Mouse (Mus musculus) lung, postnatal 4 days (tissue): ENCODE results near the gene Hacl1.

Experiments
- DNase-seq, 2 experiments: peaks; one replicate each; pipeline ENCODE4 v3.0.0; 2021

Hacl1 gene

DNA sequence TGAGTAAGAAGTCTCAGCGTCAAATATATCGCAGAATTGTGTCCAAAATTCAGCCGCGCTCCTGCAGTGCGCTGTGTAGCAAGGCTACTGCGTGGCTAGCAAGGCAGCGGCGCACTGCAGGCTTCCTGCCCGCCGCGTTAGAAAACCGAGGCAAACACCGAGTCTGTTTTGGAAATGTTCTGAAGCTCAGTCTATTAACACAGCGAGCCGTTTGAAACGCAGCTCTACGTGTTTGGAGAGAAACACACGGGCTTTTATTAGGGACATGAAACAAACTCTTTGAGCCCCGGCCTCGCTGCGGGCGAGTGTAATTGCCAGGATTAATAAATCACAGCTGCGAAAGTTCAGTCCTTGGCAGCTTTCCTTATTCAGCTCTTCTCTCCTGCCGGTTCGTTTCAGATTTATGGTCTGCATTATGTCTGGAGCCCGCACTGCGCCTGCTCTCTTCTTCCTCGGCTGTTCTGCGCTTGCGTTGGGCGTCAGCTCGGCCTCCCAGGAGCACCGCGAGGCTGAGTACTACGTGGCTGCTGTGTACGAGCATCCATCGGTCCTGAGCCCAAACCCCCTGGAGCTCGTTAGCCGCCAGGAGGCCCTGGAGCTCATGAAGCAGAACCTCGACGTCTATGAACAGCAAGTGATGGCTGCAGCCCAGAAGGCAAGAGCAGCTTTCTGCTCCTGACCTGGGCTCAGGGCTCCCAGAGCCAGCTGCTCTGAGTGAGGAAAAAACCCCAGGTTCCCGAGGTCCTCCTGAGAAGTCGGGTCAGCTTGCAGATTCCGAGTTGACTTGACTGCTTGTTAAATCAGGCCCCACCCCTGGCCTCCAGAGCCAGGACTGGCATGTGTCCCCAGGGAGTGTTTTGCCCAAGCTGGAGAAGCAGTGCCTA is 20.8 kb upstream of the Hacl1 start:
- peak; percentile 84 to 89 for DNase-seq

DNA sequence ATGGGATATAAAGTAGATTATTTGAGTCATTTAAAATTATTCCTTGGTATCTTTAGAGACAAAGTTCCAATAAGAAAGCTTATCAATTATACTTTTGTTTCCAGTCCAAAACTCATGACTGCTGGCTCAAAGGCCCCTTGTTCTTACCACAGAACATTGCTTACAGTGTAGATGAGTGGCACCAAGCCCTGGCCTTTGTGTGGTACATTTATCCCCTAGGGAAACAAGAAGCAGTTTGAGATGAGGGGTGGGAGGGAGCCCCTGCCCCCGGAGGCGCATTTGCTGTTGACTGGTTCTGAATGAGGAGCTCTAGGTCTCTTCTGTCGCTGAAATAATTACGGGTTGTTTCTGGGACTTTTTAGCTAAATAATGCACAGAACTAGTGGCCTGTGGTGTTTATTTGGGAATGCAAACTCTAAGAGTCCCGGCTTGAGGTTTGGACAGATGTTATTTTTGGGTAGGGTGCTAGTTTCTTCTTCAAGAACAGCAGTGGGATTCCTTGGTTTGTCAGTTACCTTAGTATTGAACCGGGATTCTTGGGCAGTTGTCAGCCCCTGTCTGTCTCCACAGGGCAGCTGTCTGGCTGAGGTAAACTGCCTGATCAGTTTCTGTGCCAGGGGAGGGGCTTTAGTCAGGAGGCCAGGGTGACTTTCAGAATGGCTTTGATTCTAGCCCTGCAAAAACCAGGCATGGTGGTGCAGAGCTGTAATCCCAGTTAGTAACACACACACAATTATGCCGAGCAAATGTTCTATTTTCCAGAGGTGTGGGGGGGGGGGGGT is 19.4 kb upstream of the Hacl1 start:
- no peak for DNase-seq

- no peak for DNase-seq
Measured at GRCm38 (mm10) chr14:31659501-31660181, 18.6 kb upstream of the Hacl1 start.

GRCm38 (mm10) chr14:31658126-31658680 is 17.1 kb upstream of the Hacl1 start:
- no peak for DNase-seq

GRCm38 (mm10) chr14:31656857-31657645 is 16.0 kb upstream of the Hacl1 start:
- peak in 1 of 2 experiments; percentile 80 for DNase-seq

- DNase-seq: no peak
Measured at GRCm38 (mm10) chr14:31656386-31656785, 15.3 kb upstream of the Hacl1 start.

DNA sequence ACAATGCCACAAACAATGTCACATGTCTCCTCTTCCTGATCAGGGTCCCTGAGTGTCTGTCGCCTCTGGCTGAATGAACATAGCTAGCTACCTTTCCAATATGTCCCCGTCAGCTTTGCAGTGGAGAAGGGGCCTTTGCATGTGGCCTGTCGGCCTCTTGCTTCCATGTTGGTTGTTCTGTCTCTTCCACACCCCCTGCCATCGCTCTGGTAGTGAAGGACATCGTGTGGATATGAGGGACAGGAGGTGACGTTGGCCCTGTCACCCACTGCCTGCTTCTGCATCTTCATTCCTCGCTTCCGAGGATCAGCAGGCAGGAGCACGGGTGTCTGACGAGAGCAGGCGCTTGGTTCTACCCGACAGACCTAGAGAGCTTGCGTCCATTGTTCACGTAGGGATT is 14.3 kb upstream of the Hacl1 start:
- DNase-seq: no peak

DNA sequence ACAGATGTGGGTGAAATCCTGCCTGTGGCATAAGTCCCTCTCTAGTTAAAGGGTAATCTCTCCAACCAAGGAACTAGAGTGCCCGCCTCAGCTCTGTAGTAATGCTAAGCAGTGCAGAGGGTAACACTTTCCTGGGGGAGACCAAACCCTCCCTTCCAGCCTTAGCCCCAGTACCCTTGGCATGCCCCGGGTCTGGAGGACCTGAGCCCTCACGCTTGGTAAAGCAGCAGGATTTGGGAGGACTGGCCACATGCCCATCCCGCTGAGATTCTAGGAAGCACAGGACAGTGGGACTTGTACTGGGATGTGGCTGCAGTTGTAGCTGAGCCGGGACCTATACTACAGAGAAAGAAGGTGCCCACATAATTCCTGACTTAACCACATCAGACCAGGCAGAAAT is 13.7 kb upstream of the Hacl1 start:
- DNase-seq: no peak

- DNase-seq: no peak
Measured at GRCm38 (mm10) chr14:31653101-31653875, 12.2 kb upstream of the Hacl1 start.

- DNase-seq: no peak
Measured at GRCm38 (mm10) chr14:31652624-31653023, 11.5 kb upstream of the Hacl1 start.

DNA sequence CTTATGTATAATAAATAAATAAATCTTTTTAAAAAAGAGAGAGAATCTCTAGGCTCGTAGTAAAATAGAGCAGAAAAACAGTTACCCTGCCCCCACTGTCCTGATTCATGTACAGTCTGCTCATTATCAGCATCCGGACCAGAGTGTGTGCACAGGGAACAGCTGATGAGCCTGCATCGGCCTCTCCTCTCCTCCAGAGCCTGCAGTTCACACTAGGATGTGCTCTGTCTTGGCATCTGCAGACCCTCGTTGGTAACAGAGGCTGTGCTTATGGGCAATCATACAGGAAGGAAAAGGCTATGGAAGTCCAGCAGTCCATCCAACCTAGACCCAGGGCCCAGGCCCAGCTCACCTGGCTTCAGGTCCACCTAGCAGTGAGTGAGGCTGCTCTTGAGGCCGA is 11.0 kb upstream of the Hacl1 start:
- DNase-seq: no peak

GRCm38 (mm10) chr14:31651206-31651605 is 10.1 kb upstream of the Hacl1 start:
- no peak for DNase-seq

- no peak for DNase-seq
Measured at GRCm38 (mm10) chr14:31650347-31650746, 9.3 kb upstream of the Hacl1 start.

- no peak for DNase-seq
Measured at GRCm38 (mm10) chr14:31647991-31648390, 6.9 kb upstream of the Hacl1 start.

GRCm38 (mm10) chr14:31645920-31646319 is 4.8 kb upstream of the Hacl1 start:
- no peak for DNase-seq

GRCm38 (mm10) chr14:31644931-31645547 is 4.0 kb upstream of the Hacl1 start:
- DNase-seq: no peak

DNA sequence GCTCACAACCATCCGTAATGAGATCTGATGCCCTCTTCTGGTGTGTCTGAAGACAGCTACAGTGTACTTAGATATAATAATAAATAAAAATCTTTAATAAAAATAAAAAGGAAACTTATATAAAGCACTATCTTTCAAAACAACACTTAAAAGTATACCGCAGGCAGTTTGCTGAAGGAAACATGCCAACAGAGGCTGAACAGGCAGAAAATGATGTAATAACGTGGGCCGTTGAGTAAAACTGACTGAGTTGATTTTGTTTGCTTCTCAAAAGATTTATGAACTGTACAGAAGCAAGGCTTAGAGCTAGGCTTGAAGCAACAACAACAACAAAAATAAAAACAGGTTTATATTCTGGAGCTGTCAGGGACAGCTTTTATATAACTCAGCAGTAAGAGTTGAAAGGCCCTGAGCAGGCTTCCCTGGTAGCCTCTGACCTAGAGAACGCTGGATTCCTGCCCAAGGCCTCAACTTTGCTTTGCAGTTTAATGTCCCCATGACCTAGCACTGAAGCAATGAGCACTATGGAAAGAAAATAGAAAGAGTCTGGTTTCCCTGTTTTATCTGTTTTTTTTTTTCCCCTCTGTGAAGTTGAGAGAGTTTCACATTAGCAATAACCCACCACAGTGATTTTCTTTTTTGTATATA is 3.2 kb upstream of the Hacl1 start:
- DNase-seq: no peak

- no peak for DNase-seq
Measured at GRCm38 (mm10) chr14:31641506-31642155, 545 bp upstream of the Hacl1 start.

GRCm38 (mm10) chr14:31640346-31640889 is 668 bp downstream of the Hacl1 start, which contains the start of gene Gm49387:
Gene Gm49387 (minus strand): TSS chr14:31640878.
- DNase-seq: no peak
